Mouse (Mus musculus) stomach, postnatal 0 days (tissue): Measurements from ENCODE around the gene Irf2bpl.

Source experiments
- CTCF ChIP-seq: IDR thresholded peaks from 2 replicates; pipeline ENCODE4 v1.5.1; 2016; ENCODE audit warnings: antibody characterized with exemption, low read depth, mild to moderate bottlenecking, moderate library complexity
- EP300 ChIP-seq: optimal IDR thresholded peaks from 2 replicates; pipeline ENCODE3; 2016; ENCODE audit warnings: antibody characterized with exemption

DNA sequence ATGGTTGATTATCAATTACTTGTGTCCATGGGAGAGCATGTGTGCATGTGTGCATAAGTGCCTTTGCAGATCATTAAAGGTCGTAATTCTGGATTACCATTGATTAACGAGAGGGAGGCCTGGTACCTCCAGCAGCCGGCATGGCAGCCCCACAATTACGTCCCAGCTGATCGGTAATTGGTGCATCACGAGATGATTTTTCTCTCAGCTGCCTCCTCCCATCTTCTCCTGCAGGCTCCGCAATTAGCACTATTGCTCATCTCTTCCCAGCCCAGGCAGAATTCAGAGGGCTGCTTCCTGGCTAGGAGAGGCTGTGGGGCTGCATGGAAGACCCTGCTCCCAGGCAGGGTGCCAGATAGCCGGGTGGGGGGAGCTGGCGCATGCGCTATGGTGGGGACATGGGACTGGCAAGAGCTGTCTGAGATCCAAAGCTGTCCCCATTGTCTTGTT, 26.9 kb upstream of the Irf2bpl start:
- no peak for TF ChIP-seq CTCF
- TF ChIP-seq EP300: no peak
